Mouse (Mus musculus) kidney, embryonic 15.5 days (tissue): ENCODE data around the gene Zfp575. TPM values are rescaled to one million over a fixed set of nuclear protein-coding genes. Genes with fewer than 3 reads are reported as not detected.

Experiments used
- polyA plus RNA-seq: library from polyadenylated mRNA; unstranded; fragments of >200 nt; fragmentation: Nextera tagmentation; extraction: Ambion mirVana; gene quantifications from 2 replicates; pipeline ENCODE4 v1.2.1, GENCODE M21; 2015

The Zfp575 gene
- polyA plus RNA-seq, 1 experiment from 2014 or later, result 5.5 TPM

Other genes starting within 250 kb of the Zfp575 start
- gene Lypd5, start 238.4 kb downstream of the Zfp575 start, polyA plus RNA-seq, result 0.28 TPM in 1 of 2 replicates, not detected in the other
- 4.9 and 5.5 TPM in 2 replicates for gene Kcnn4, start 217.4 kb downstream of the Zfp575 start, polyA plus RNA-seq
- gene Smg9, start 188.0 kb downstream of the Zfp575 start, polyA plus RNA-seq, result 28.0 and 32.8 TPM in 2 replicates
- not detected in 2 replicates for gene Irgc1, start 135.3 kb downstream of the Zfp575 start, polyA plus RNA-seq
- gene Plaur, start 125.2 kb downstream of the Zfp575 start, polyA plus RNA-seq, result 14.4 and 15.3 TPM in 2 replicates
- 6.8 and 7.3 TPM in 2 replicates for gene Cadm4, start 105.6 kb downstream of the Zfp575 start, polyA plus RNA-seq
- gene Zfp428, start 80.6 kb downstream of the Zfp575 start, polyA plus RNA-seq, result 61.6 and 66.6 TPM in 2 replicates
- gene AC161166.1, start 75.2 kb downstream of the Zfp575 start, polyA plus RNA-seq, result 0.48 and 0.68 TPM in 2 replicates
- gene Irgq, start 57.0 kb downstream of the Zfp575 start, polyA plus RNA-seq, result 7.4 and 8.3 TPM in 2 replicates
- 0.31 and 0.33 TPM in 2 replicates for gene Pinlyp, start 41.5 kb downstream of the Zfp575 start, polyA plus RNA-seq
- 117 and 137 TPM in 2 replicates for gene Xrcc1, start 41.4 kb downstream of the Zfp575 start, polyA plus RNA-seq
- 46.8 and 48.4 TPM in 2 replicates for gene Ethe1, start 98 bp downstream of the Zfp575 start, polyA plus RNA-seq
- gene Phldb3, start 23.1 kb upstream of the Zfp575 start, polyA plus RNA-seq, result 0.15 and 0.17 TPM in 2 replicates
- 1.0 and 1.2 TPM in 2 replicates for gene Lypd3, start 48.9 kb upstream of the Zfp575 start, polyA plus RNA-seq
- not detected in 2 replicates for gene Tex101, start 89.0 kb upstream of the Zfp575 start, polyA plus RNA-seq
- not detected in 2 replicates for gene BC049730, start 121.6 kb upstream of the Zfp575 start, polyA plus RNA-seq
- gene Gm4763, start 139.3 kb upstream of the Zfp575 start, polyA plus RNA-seq, result not detected in 2 replicates
- 0.36 and 0.38 TPM in 2 replicates for gene Cd177, start 172.7 kb upstream of the Zfp575 start, polyA plus RNA-seq
- gene Ceacam10, start 189.6 kb upstream of the Zfp575 start, polyA plus RNA-seq, result not detected in 2 replicates